Mouse (Mus musculus) lung, postnatal 0 days (tissue): ENCODE results near the gene Mrps27. TPM values are rescaled to one million over a fixed set of nuclear protein-coding genes. Genes with fewer than 3 reads are reported as not detected.

ENCODE experiments used
- ATAC-seq: fragments of 200-750 bp; cut with Nextera tagmentation; 2 replicates; pipeline ENCODE4 v1.8.0; 2017; ENCODE audit warnings: moderate library complexity
- DNase-seq: peaks from one replicate; pipeline ENCODE4 v3.0.0-alpha.2; 2016; ENCODE audit warnings: low spot score
- H3K27ac ChIP-seq: fragments of 300-500 bp; sonication (generic); 2 replicates; pipeline ENCODE4 v1.5.1; 2014; ENCODE audit warnings: antibody characterized with exemption, mild to moderate bottlenecking, low read length, mixed read lengths
- H3K27me3 ChIP-seq: fragments of 300-500 bp; sonication (generic); replicated peaks from 2 replicates; pipeline ENCODE4 v1.6.1; 2014; ENCODE audit warnings: low read length, mixed read lengths; ENCODE audit not compliant: insufficient read depth
- H3K36me3 ChIP-seq: fragments of 300-500 bp; sonication (generic); 2 replicates; pipeline ENCODE4 v1.6.1; 2014; ENCODE audit warnings: low read length, mixed read lengths; ENCODE audit not compliant: insufficient read depth
- H3K4me1 ChIP-seq: fragments of 300-500 bp; sonication (generic); 2 replicates; pipeline ENCODE4 v1.6.1; 2014; ENCODE audit warnings: antibody characterized with exemption, low read depth, low read length, mixed read lengths; ENCODE audit not compliant: insufficient read depth
- H3K4me2 ChIP-seq: fragments of 300-500 bp; sonication (generic); replicated peaks from 2 replicates; pipeline ENCODE4 v1.6.1; 2014; ENCODE audit warnings: low read depth, mild to moderate bottlenecking, low read length, moderate library complexity, mixed read lengths
- H3K4me3 ChIP-seq: fragments of 300-500 bp; sonication (generic); 2 replicates; pipeline ENCODE4 v1.5.1; 2014; ENCODE audit warnings: low read depth, low read length
- H3K9ac ChIP-seq: fragments of 300-500 bp; sonication (generic); replicated peaks from 2 replicates; pipeline ENCODE4 v1.6.1; 2014; ENCODE audit warnings: low read depth, mild to moderate bottlenecking
- H3K9me3 ChIP-seq: fragments of 300-500 bp; sonication (generic); 2 replicates; pipeline ENCODE4 v1.6.1; 2016; ENCODE audit warnings: low read length, mixed read lengths
- CTCF ChIP-seq: IDR thresholded peaks from 2 replicates; pipeline ENCODE4 v1.5.1; 2016; ENCODE audit warnings: antibody characterized with exemption, mild to moderate bottlenecking
- EP300 ChIP-seq: IDR thresholded peaks from 2 replicates; pipeline ENCODE4 v1.6.1; 2016; ENCODE audit warnings: antibody characterized with exemption, mild to moderate bottlenecking, control low read depth
- WGBS: fragments of 180-500 bp; shearing (Covaris S2); extraction: QIAGEN DNeasy Blood & Tissue Kit; methylation state at CpG from one replicate; pipeline ENCODE4 v1.1.7; 2014; 5-methylcytosine and 5-hydroxymethylcytosine counted together
- polyA plus RNA-seq: library from polyadenylated mRNA; unstranded; fragments of >200 nt; fragmentation: Nextera tagmentation; extraction: Ambion mirVana; gene quantifications from 2 replicates; pipeline ENCODE4 v1.2.1, GENCODE M21; 2015

The Mrps27 gene
- polyA plus RNA-seq, 1 experiment from 2014 or later = 20.4 TPM

GRCm38 (mm10) chr13:99350009-99350408 is 5.4 kb downstream of the Mrps27 start:
- DNase-seq = no peak
- Histone ChIP-seq H3K36me3 (no peaks in the 10 kb centered on the region), H3K27ac (no peak overlapping the region), H3K4me1 (no peaks in the 10 kb centered on the region), H3K4me2 (no peak overlapping the region), H3K27me3 (no peaks in the 10 kb centered on the region), H3K4me3 (no peak overlapping the region), H3K9ac (no peak overlapping the region), H3K9me3 (no peaks in the 10 kb centered on the region)
- TF ChIP-seq CTCF (no peak), EP300 (no peak)
- 86% methylated on average over 6 of the region's 6 CpGs for WGBS
- ATAC-seq = no peak

GRCm38 (mm10) chr13:99351186-99351585 is 6.6 kb downstream of the Mrps27 start:
- TF ChIP-seq EP300 = no peak
- TF ChIP-seq CTCF = no peak
- no peak overlapping the region for H3K4me2 ChIP-seq
- ATAC-seq (no peak), DNase-seq (no peak)
- no peak overlapping the region for H3K27ac ChIP-seq
- H3K36me3 ChIP-seq = no peaks in the 10 kb centered on the region
- H3K4me3 ChIP-seq = no peak overlapping the region
- H3K4me1 ChIP-seq = no peaks in the 10 kb centered on the region
- 60% methylated on average over 8 of the region's 8 CpGs for WGBS
- no peaks in the 10 kb centered on the region for H3K9me3 ChIP-seq
- no peaks in the 10 kb centered on the region for H3K27me3 ChIP-seq
- H3K9ac ChIP-seq = no peak overlapping the region

- Histone ChIP-seq H3K4me2 (no peak overlapping the region), H3K27me3 (no peaks in the 10 kb centered on the region), H3K9me3 (no peaks in the 10 kb centered on the region), H3K27ac (no peak overlapping the region), H3K4me3 (no peak overlapping the region), H3K4me1 (no peaks in the 10 kb centered on the region), H3K36me3 (no peaks in the 10 kb centered on the region), H3K9ac (no peak overlapping the region)
- DNase-seq (no peak), ATAC-seq (no peak)
- TF ChIP-seq CTCF = no peak
- no peak for TF ChIP-seq EP300
- 77% methylated on average over 3 of the region's 3 CpGs for WGBS
Observed at GRCm38 (mm10) chr13:99351596-99351995, 7.0 kb downstream of the Mrps27 start.

- WGBS = 10% methylated on average over 28 of the region's 28 CpGs
- DNase-seq = peak; percentile 99
- Histone ChIP-seq H3K9ac (no peak overlapping the region), H3K27ac (peak overlapping the region; percentile 78), H3K9me3 (no peaks in the 10 kb centered on the region), H3K4me3 (peak overlapping the region; percentile 45), H3K27me3 (no peaks in the 10 kb centered on the region), H3K36me3 (no peaks in the 10 kb centered on the region), H3K4me1 (no peaks in the 10 kb centered on the region), H3K4me2 (peak overlapping the region; percentile 61)
- ATAC-seq = peak; percentile 100
- peak; percentile 99 for TF ChIP-seq CTCF
- no peak for TF ChIP-seq EP300
Observed at GRCm38 (mm10) chr13:99352758-99353489, 8.3 kb downstream of the Mrps27 start.

GRCm38 (mm10) chr13:99353490-99353851 is 8.9 kb downstream of the Mrps27 start:
- TF ChIP-seq CTCF (no peak), EP300 (peak; percentile 38; the same call in 1 of the 2 replicates)
- H3K4me2 ChIP-seq = peak overlapping the region; percentile 61
- peak overlapping the region; percentile 78 for H3K27ac ChIP-seq
- H3K9ac ChIP-seq = 0 out of 2 replicates have a peak overlapping the region, but pooled peaks have one; percentile 39
- H3K27me3 ChIP-seq = no peaks in the 10 kb centered on the region
- H3K36me3 ChIP-seq = no peaks in the 10 kb centered on the region
- peak overlapping the region; percentile 45 for H3K4me3 ChIP-seq
- H3K9me3 ChIP-seq = no peaks in the 10 kb centered on the region
- 6% methylated on average over 7 of the region's 7 CpGs for WGBS
- no peak for DNase-seq
- no peaks in the 10 kb centered on the region for H3K4me1 ChIP-seq
- peak; percentile 34 for ATAC-seq

- no peak overlapping the region for H3K9ac ChIP-seq
- no peaks in the 10 kb centered on the region for H3K27me3 ChIP-seq
- no peaks in the 10 kb centered on the region for H3K36me3 ChIP-seq
- WGBS = 84% methylated on average over 6 of the region's 6 CpGs
- H3K27ac ChIP-seq = no peak overlapping the region
- no peak overlapping the region for H3K4me3 ChIP-seq
- DNase-seq (no peak), ATAC-seq (no peak)
- H3K9me3 ChIP-seq = no peaks in the 10 kb centered on the region
- TF ChIP-seq CTCF = no peak
- TF ChIP-seq EP300 = no peak
- H3K4me1 ChIP-seq = no peaks in the 10 kb centered on the region
- no peak overlapping the region for H3K4me2 ChIP-seq
Observed at GRCm38 (mm10) chr13:99355072-99355471, 10.5 kb downstream of the Mrps27 start.

GRCm38 (mm10) chr13:99355861-99356260 is 11.3 kb downstream of the Mrps27 start:
- H3K27ac ChIP-seq = no peak overlapping the region
- H3K9me3 ChIP-seq = no peaks in the 10 kb centered on the region
- H3K4me2 ChIP-seq = no peak overlapping the region
- no peaks in the 10 kb centered on the region for H3K4me1 ChIP-seq
- DNase-seq = no peak
- no peak for ATAC-seq
- WGBS = 61% methylated on average over 7 of the region's 7 CpGs
- no peaks in the 10 kb centered on the region for H3K27me3 ChIP-seq
- H3K9ac ChIP-seq = no peak overlapping the region
- TF ChIP-seq CTCF = no peak
- no peak for TF ChIP-seq EP300
- no peak overlapping the region for H3K4me3 ChIP-seq
- no peaks in the 10 kb centered on the region for H3K36me3 ChIP-seq
